Mouse (Mus musculus) ES-Bruce4 (cell line): ENCODE measurements around the gene Cpt1a.

Experiments used
- CTCF ChIP-seq: IDR thresholded peaks from one replicate; pipeline ENCODE4 v1.8.1; 2011; ENCODE audit warnings: low read depth, low read length
- POLR2A ChIP-seq: IDR thresholded peaks from one replicate; pipeline ENCODE4 v1.8.1; 2011; ENCODE audit warnings: low read length; ENCODE audit not compliant: insufficient read depth

DNA sequence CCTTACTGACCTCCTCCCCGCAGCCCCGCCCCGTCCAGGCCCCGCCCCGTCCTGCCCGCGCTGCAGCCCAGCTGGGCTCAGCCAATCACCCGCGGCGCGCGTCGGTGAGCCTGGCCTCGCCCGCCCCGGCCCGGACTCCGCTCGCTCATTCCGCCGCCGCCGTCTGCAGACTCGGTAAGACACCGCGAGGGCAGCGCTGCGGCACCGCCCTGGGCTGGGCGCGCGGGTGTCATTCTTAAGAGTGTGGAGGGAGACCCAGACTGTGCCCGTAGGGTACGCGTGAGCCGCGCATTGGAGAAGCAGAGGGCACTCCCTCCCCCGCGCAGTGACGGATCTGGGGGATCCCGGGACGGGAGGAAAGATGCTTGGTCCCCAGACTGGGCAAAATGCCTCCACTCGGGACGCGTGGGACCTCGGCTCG, 1.1 kb downstream of the Cpt1a start:
- no peak for TF ChIP-seq CTCF
- TF ChIP-seq POLR2A: no peak
